Mouse (Mus musculus) c-Kit-positive CD71-positive TER-119-negative erythroid progenitor cells, embryonic 14.5 days (primary cell): ENCODE results near the gene Adcy2.

Experiments
- DNase-seq: peaks from one replicate; pipeline ENCODE4 v3.0.0-alpha.2; 2013; ENCODE audit warnings: low read depth

The Adcy2 gene

DNA sequence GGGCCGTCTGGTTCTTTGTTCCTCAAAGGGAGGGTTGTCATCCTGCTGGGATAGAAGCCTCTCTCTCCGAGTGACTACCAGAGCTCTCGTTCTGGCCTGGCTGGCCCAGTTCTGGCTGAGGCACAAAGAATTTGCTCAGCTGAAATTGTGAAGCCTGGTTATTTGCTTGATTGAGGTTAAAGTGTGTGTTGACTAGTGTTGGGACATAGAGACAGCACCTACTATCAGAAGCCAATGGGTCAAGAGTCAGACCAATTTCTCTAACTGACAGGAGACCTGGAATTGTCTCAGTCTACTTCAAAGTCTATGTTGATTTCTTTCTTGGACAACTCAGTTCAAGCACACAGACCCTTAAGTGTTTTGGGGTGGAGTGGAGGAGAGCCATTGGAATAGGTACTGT is 372.3 kb downstream of the Adcy2 start:
- DNase-seq, result no peak

GRCm38 (mm10) chr13:68622792-68623191 is 376.5 kb downstream of the Adcy2 start:
- DNase-seq, result no peak

- DNase-seq, result no peak
Measured at GRCm38 (mm10) chr13:68607652-68608405, 391.5 kb downstream of the Adcy2 start.

DNA sequence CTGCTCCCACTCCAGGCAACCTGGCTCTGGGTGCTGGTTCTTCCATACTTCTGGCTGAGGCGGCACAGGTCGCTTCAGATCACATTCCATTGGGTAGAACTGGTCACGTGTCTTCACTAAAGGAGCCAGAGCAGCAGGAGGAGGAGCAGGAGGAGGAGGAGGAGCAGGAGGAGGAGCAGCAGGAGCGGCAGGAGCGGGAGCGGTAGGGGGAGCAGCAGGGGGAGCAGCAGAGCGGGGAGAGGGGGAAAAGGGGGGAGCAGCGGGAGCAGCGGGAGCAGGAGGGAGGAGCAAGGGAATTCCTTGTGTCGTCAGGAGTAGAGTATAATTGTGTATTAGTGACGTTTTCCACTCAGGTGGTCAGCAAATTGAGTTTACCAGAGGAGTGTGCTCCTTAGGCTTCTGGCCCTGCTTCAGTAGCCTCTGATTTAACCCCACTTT is 393.6 kb downstream of the Adcy2 start:
- no peak for DNase-seq

GRCm38 (mm10) chr13:68603085-68603484 is 396.3 kb downstream of the Adcy2 start:
- DNase-seq, result no peak

- DNase-seq, result no peak
Measured at GRCm38 (mm10) chr13:68601184-68601583, 398.2 kb downstream of the Adcy2 start.

GRCm38 (mm10) chr13:68598953-68599352 is 400.4 kb downstream of the Adcy2 start:
- no peak for DNase-seq

GRCm38 (mm10) chr13:68597667-68598066 is 401.7 kb downstream of the Adcy2 start:
- DNase-seq, result no peak

DNA sequence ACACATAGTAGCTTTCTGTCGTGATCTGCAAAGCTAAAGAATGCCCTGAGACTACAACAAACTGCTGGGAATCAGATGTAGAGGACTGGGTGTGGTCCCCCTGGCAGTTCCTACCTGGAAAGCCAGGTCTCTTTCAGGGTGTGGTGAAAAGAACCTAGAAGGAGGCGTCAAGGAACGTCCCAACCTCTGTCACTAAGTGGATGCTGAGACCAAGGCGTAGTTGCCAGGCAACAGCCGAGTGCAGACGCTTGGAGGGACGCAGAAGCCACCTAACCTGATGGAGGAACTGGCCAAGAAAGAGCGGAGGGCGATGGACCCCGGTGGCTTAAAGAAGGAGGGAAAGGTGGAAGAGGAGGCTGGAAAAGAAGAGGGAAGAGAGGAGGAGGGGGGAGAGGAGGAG is 402.1 kb downstream of the Adcy2 start, which contains the start of gene 1700001L19Rik:
Gene 1700001L19Rik, plus strand, starts transcription at position 223 of the 400 bp plus-strand sequence.
- no peak for DNase-seq

- no peak for DNase-seq
Measured at GRCm38 (mm10) chr13:68593797-68594196, 405.5 kb downstream of the Adcy2 start.

DNA sequence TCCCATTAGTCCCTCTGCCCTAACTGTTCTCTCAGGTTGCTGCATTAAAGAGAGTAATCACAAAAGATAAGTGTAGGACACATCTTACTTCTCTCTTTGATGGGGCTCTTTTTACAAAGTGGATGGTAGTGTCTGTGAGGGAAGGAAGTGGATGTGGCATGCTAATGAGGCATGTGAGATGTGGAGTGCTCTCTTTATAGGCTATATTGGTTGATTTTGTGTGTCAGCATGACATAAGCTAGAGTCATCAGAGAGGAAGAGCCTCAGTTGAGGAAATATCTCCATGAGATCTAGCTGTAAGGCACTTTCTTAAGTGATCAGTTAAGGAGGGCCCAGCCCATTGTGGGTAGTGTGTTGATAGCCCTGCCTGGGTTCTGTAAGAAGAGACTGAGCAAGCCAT is 411.0 kb downstream of the Adcy2 start:
- DNase-seq, result no peak

DNA sequence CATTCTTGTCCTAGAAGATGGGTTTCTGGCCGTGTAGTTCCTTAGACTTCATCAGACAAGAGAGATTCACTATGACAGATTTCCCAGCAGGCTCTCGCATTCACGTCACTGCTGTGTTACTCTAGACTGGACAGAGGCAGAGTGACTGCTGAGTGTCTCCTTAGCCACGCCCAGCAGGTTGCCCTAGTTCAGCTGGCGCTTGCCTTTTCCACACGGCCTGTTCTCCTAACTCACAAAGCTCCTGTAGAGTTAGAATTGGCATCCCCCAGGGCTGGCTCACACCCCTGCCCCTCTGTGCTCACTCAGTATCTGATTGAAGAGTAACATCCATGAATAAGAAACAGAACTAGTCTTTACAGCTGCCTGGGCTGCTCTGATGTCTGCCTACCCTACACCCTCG is 413.9 kb downstream of the Adcy2 start:
- no peak for DNase-seq

- no peak for DNase-seq
Measured at GRCm38 (mm10) chr13:68583961-68584360, 415.4 kb downstream of the Adcy2 start.

DNA sequence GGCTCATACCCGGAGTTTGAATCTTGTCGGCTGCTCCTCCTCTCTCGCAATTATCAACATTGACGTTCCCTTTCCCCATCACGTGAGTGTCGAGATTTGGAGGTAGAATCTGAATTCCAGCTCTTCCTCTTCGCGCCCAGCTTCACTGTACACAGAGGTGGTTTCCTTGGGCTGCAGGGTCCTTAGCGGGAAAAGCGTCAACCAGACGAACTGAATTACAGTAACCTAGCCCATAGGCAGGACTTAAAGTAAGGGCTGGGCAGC is 416.9 kb downstream of the Adcy2 start:
- no peak for DNase-seq

DNA sequence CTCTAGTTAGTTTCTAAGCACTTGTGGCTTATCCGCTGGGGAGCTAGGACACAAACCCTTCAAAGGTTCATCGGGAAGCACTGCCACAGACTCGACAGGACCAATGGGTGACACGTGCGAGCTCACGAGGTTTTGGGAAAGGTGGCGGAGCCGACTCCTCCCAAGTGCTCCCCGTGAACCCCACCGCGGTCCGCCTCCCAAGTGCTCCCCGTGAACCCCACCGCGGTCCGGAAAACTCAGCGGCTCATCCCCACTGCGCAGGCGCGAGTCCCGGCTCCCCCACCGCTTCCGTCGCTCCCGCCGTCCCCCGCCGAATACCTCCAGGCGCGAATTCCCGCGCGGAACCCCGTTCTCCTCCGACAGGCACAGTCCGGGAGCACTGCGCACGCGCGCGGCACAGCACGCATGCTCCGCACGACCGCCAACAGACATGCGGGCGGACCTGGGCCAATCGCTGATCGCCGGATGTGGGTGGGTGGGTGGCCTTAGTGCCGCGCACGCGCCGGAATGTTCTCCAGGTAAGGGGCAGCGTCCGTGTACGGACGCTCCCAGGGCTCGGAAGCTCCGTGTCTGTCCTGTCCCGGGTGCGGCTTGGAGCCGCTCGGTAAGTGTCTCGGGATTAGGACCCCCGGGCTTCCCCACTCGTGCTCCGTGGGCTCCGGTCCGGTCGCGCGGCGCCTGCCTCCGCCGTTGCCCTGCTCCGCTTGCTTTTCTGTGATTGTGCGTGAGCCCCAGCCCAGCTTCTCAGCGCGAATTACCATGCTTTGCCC is 417.4 kb downstream of the Adcy2 start, which contains the start of the genes Mtrr and Fastkd3:
Gene Mtrr, minus strand, starts transcription at position 403 of the 770 bp plus-strand sequence.
Gene Fastkd3, plus strand, starts transcription at position 488 of the 770 bp plus-strand sequence.
- peak; percentile 83 for DNase-seq

- no peak for DNase-seq
Measured at GRCm38 (mm10) chr13:68581086-68581740, 418.1 kb downstream of the Adcy2 start.

GRCm38 (mm10) chr13:68577945-68578344 is 421.4 kb downstream of the Adcy2 start:
- DNase-seq, result no peak

GRCm38 (mm10) chr13:68574398-68574797 is 424.9 kb downstream of the Adcy2 start:
- DNase-seq, result no peak

DNA sequence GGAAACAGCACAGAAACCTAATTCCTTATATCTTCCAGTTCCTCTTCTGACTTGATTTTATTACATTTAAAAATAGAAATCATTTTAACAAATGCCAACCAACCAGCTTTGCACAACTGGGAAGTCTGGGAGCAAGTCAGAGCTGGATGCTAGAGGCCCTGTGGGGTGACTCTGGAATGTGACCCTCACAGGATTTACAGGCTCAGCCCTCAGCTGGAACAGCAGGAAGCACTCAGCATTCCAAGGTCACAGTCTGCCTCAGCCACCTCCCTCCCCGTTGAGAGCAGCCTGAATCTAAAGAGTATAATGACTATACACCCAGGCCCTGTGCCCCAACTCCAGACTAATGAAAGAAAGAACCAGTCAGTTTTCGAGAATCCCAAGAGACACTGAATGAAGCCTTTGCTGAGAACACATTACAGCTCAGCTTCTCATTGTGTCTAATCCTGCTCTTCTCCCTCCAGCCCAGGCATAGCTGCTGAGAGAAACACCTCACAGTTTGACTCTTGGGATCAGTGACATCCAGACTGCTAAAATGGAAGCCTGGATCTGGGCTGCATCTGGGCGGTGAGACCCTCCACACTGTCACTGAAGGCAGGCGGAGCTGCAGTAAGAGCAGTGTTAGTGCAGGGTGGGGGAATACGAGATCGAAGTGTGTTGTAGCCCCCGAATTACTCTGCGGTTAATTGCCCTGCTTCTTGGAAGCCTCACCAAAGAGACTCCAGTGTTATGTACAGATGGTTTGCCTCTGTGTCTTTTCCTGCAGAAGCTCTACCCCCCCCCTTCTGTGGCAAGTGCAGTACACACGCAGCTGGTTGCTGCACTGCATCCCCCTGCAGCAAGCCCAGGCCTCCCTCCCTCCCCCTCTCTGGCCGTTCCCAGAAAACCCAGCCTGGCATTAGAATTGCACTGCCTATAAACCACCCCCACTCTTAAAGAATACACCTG is 426.1 kb downstream of the Adcy2 start:
- DNase-seq, result no peak

- DNase-seq, result no peak
Measured at GRCm38 (mm10) chr13:68572247-68572646, 427.1 kb downstream of the Adcy2 start.
